Mouse (Mus musculus): ENCODE results near the gene Lyzl4.

- TF ChIP-seq CTCF (IDR thresholded peaks at IDR 0.05; ENCODE audit: borderline replicate concordance, control insufficient read depth, extremely low read depth, insufficient read depth, low read length, poor library complexity) (no peak), POLR2A (IDR thresholded peaks at IDR 0.05; ENCODE audit: control insufficient read depth, extremely low read depth, insufficient read depth, low read length, poor library complexity) (no peak)
Measured at GRCm38 (mm10) chr9:121574380-121574779, 67.5 kb downstream of the Lyzl4 start.

All from thymus, adult 2 months (tissue).